In genomic region chr2:173173008-173173407, GRCm38 (mm10) we compare ENCODE assay signal across 9 mouse cellular contexts. TPM values are rescaled to one million over a fixed set of nuclear protein-coding genes. Genes with fewer than 3 reads are reported as not detected.
DNase-seq lines count a peak whose midpoint lies in the region; ATAC-seq and TF ChIP-seq lines count a peak whose summit lies in the region.
"Had no signal": no experiment of that assay in that cellular context is flagged by ENCODE, and none has a peak within 500 bp of the region (broad histone marks: within the 10 kb centered on the region; RNA-seq: fewer than 3 reads in every experiment).

No protein-coding gene starts in this region.

- intact Hi-C loops in left cerebral cortex, postnatal 25 days (cut with DNase I): no loop called here

- peak overlapping the region; percentile 54 for H3K4me3 ChIP-seq in embryonic facial prominence, embryonic 10.5 days
- no peak overlapping the region for H3K4me3 ChIP-seq in heart, postnatal 0 days (ENCODE audit: low read depth, low read length)
- no peak overlapping the region for H3K4me3 ChIP-seq in limb, embryonic 12.5 days (replicated peaks)
- no peak overlapping the region for H3K4me3 ChIP-seq in neural tube, embryonic 15.5 days (replicated peaks)

- peaks cover 39% of the 10 kb centered on the region for H3K4me1 ChIP-seq in embryonic facial prominence, embryonic 10.5 days
- H3K4me1 ChIP-seq in heart, postnatal 0 days (ENCODE audit: control insufficient read depth, insufficient read depth): peaks cover 24% of the 10 kb centered on the region
- H3K4me1 ChIP-seq in limb, embryonic 12.5 days (replicated peaks): peaks cover 56% of the 10 kb centered on the region
- peaks cover 60% of the 10 kb centered on the region for H3K4me1 ChIP-seq in neural tube, embryonic 15.5 days

- ATAC-seq in heart, postnatal 0 days (ENCODE audit: insufficient read depth, low read depth): no peak
- ATAC-seq in limb, embryonic 12.5 days (ENCODE audit: insufficient number of reproducible peaks, insufficient read depth, low FRiP score, low TSS enrichment, low read depth): no peak
- peak; percentile 21; the same call in 1 of the 2 replicates for ATAC-seq in neural tube, embryonic 15.5 days (ENCODE audit: low FRiP score)
- ATAC-seq: Patski had no signal

- no peak for TF ChIP-seq EP300 in heart, postnatal 0 days (IDR thresholded peaks at IDR 0.05; ENCODE audit: low read depth)

- no peaks in the 10 kb centered on the region for H3K9me3 ChIP-seq in embryonic facial prominence, embryonic 10.5 days
- H3K9me3 ChIP-seq in heart, postnatal 0 days (replicated peaks; ENCODE audit: control insufficient read depth, low read length): 0 out of 2 replicates have a peak, but pooled peaks cover 3% of the 10 kb centered on the region
- 0 out of 2 replicates have a peak, but pooled peaks cover 4% of the 10 kb centered on the region for H3K9me3 ChIP-seq in limb, embryonic 12.5 days
- H3K9me3 ChIP-seq in neural tube, embryonic 15.5 days (replicated peaks): no peaks in the 10 kb centered on the region

- H3K27ac ChIP-seq in embryonic facial prominence, embryonic 10.5 days (replicated peaks): peak overlapping the region; percentile 88
- peak overlapping the region; percentile 89 for H3K27ac ChIP-seq in heart, postnatal 0 days (ENCODE audit: low read depth)
- H3K27ac ChIP-seq in limb, embryonic 12.5 days: peak overlapping the region; percentile 94
- peak overlapping the region; percentile 83 for H3K27ac ChIP-seq in neural tube, embryonic 15.5 days (replicated peaks)

- 31% methylated on average over 2 of the region's 2 CpGs for WGBS in embryonic facial prominence, embryonic 10.5 days
- 45% methylated on average over 2 of the region's 2 CpGs for WGBS in heart, postnatal 0 days
- 26% methylated on average over 2 of the region's 2 CpGs for WGBS in limb, embryonic 12.5 days
- 0% methylated on average over 2 of the region's 2 CpGs for WGBS in neural tube, embryonic 15.5 days

- DNase-seq in left cerebral cortex, postnatal 25 days (ENCODE audit: low spot score in 2 of 2): peak; percentile 21 to 28
- DNase-seq in left cerebral cortex, adult 9 months (ENCODE audit: low spot score in 2 of 2): no peak
- peak; percentile 62 for DNase-seq in embryonic facial prominence, embryonic 10.5 days (ENCODE audit: low spot score)
- no peak for DNase-seq in heart, postnatal 0 days (ENCODE audit: low spot score)
- no peak for DNase-seq in cerebellum, adult 9-10 months
- no peak for DNase-seq in thymus, postnatal 0 days (ENCODE audit: low spot score)

- peak overlapping the region; percentile 47; the same call in 1 of the 2 replicates for H3K4me2 ChIP-seq in heart, postnatal 0 days (ENCODE audit: low read depth, low read length)
- H3K4me2 ChIP-seq in limb, embryonic 12.5 days: peak overlapping the region; percentile 51
- peak overlapping the region; percentile 60 for H3K4me2 ChIP-seq in neural tube, embryonic 15.5 days

- no peak overlapping the region for H3K9ac ChIP-seq in heart, postnatal 0 days (replicated peaks; ENCODE audit: low read depth, low read length)
- 0 out of 2 replicates have a peak overlapping the region, but pooled peaks have one; percentile 8 for H3K9ac ChIP-seq in limb, embryonic 12.5 days (replicated peaks)
- no peak overlapping the region for H3K9ac ChIP-seq in neural tube, embryonic 15.5 days (replicated peaks)

- no peaks in the 10 kb centered on the region for H3K36me3 ChIP-seq in embryonic facial prominence, embryonic 10.5 days (replicated peaks)
- no peaks in the 10 kb centered on the region for H3K36me3 ChIP-seq in heart, postnatal 0 days (replicated peaks; ENCODE audit: control insufficient read depth, insufficient read depth, low read length)
- no peaks in the 10 kb centered on the region for H3K36me3 ChIP-seq in limb, embryonic 12.5 days
- H3K36me3 ChIP-seq in neural tube, embryonic 15.5 days: no peaks in the 10 kb centered on the region

- peaks cover 42% of the 10 kb centered on the region for H3K27me3 ChIP-seq in embryonic facial prominence, embryonic 10.5 days (replicated peaks; ENCODE audit: low read depth, poor library complexity, severe bottlenecking)
- no peaks in the 10 kb centered on the region; the same call in 1 of the 2 replicates for H3K27me3 ChIP-seq in heart, postnatal 0 days (ENCODE audit: control insufficient read depth, insufficient read depth, low read length)
- peaks cover 26% of the 10 kb centered on the region for H3K27me3 ChIP-seq in limb, embryonic 12.5 days
- peaks cover 9% of the 10 kb centered on the region; the same call in 1 of the 2 replicates for H3K27me3 ChIP-seq in neural tube, embryonic 15.5 days (replicated peaks)

- TF ChIP-seq CTCF in heart, postnatal 0 days (IDR thresholded peaks at IDR 0.05; ENCODE audit: low read depth): no peak

RNA-seq across cellular contexts. Expression of gene Pck1, which starts 20.2 kb away (rescaled TPM):
- total RNA-seq in left cerebral cortex, postnatal 25 days (2021): not detected
- polyA plus RNA-seq in embryonic facial prominence, embryonic 10.5 days (2016; fragmentation: Nextera tagmentation; extraction: Ambion mirVana): not detected in 2 replicates
- total RNA-seq in heart, postnatal 0 days (2014; rRNA removed; ENCODE audit: low replicate concordance): 0.97 and 1.7 TPM in 2 replicates
- polyA plus RNA-seq in heart, postnatal 0 days (2015; fragmentation: Nextera tagmentation; extraction: Ambion mirVana): 0.29 and 0.37 TPM in 2 replicates
- polyA plus RNA-seq in limb, embryonic 12.5 days (2016; fragmentation: Nextera tagmentation; extraction: Ambion mirVana): 0.08 TPM in 1 of 2 replicates, not detected in the other
- 0.34 TPM in 1 of 2 replicates, not detected in the other for polyA plus RNA-seq in neural tube, embryonic 15.5 days (2015; fragmentation: Nextera tagmentation; extraction: Ambion mirVana)
- polyA plus RNA-seq in thymus, postnatal 0 days (2015; fragmentation: Nextera tagmentation; extraction: Ambion mirVana): 0.51 and 1.6 TPM in 2 replicates
- polyA plus RNA-seq: Patski had no signal

RNA-seq across cellular contexts. Expression of gene Zbp1, which starts 45.7 kb away (rescaled TPM):
- total RNA-seq in left cerebral cortex, postnatal 25 days (2021): not detected
- polyA plus RNA-seq in embryonic facial prominence, embryonic 10.5 days (2016; fragmentation: Nextera tagmentation; extraction: Ambion mirVana): not detected in 2 replicates
- 3.1 TPM in 1 of 2 replicates, not detected in the other for total RNA-seq in heart, postnatal 0 days (2014; rRNA removed; ENCODE audit: low replicate concordance)
- 0.36 and 1.1 TPM in 2 replicates for polyA plus RNA-seq in heart, postnatal 0 days (2015; fragmentation: Nextera tagmentation; extraction: Ambion mirVana)
- not detected in 2 replicates for polyA plus RNA-seq in limb, embryonic 12.5 days (2016; fragmentation: Nextera tagmentation; extraction: Ambion mirVana)
- 0.08 and 3.6 TPM in 2 replicates for polyA plus RNA-seq in neural tube, embryonic 15.5 days (2015; fragmentation: Nextera tagmentation; extraction: Ambion mirVana)
- 42.1 and 52.8 TPM in 2 replicates for polyA plus RNA-seq in thymus, postnatal 0 days (2015; fragmentation: Nextera tagmentation; extraction: Ambion mirVana)

RNA-seq across cellular contexts. Expression of gene Ctcfl, which starts 53.7 kb away (rescaled TPM):
- total RNA-seq in left cerebral cortex, postnatal 25 days (2021): under 1 TPM in 1 of 2 experiments, not detected in 1; 0.14 TPM
- 0.07 and 0.09 TPM in 2 replicates for polyA plus RNA-seq in embryonic facial prominence, embryonic 10.5 days (2016; fragmentation: Nextera tagmentation; extraction: Ambion mirVana)
- not detected in 2 replicates for total RNA-seq in heart, postnatal 0 days (2014; rRNA removed; ENCODE audit: low replicate concordance)
- 0.22 and 0.26 TPM in 2 replicates for polyA plus RNA-seq in heart, postnatal 0 days (2015; fragmentation: Nextera tagmentation; extraction: Ambion mirVana)
- 0.13 TPM in 2 replicates for polyA plus RNA-seq in limb, embryonic 12.5 days (2016; fragmentation: Nextera tagmentation; extraction: Ambion mirVana)
- polyA plus RNA-seq in neural tube, embryonic 15.5 days (2015; fragmentation: Nextera tagmentation; extraction: Ambion mirVana): 0.09 and 0.10 TPM in 2 replicates
- polyA plus RNA-seq in thymus, postnatal 0 days (2015; fragmentation: Nextera tagmentation; extraction: Ambion mirVana): 0.21 and 0.26 TPM in 2 replicates
- polyA plus RNA-seq: Patski had no signal

Comparison
In these comparisons a context has a peak if more than half of its experiments do, and no peak if none do; other contexts are left out.
1. DNase-seq: peak in left cerebral cortex, postnatal 25 days (2 of 2) and embryonic facial prominence, embryonic 10.5 days (single experiment); none in left cerebral cortex, adult 9 months (0 of 2), heart, postnatal 0 days (single experiment), cerebellum, adult 9-10 months (single experiment) and thymus, postnatal 0 days (single experiment).
2. Peak in every context shown above with its lines, with median percentiles within 50 percentile points of each other: H3K27ac ChIP-seq and H3K4me2 ChIP-seq.